Mouse (Mus musculus) CH12.LX (cell line): ENCODE measurements around the gene Stra6l.

Experiments
- CTCF ChIP-seq, 2 experiments: IDR thresholded peaks in 1 of 2; conservative IDR thresholded peaks in 1 of 2; 2 replicates each; pipeline ENCODE4 v1.5.1; 2011 to 2012; ENCODE audit warnings: low read depth in 2 of 2, low read length in 2 of 2, improper control_type of control experiment in 1 of 2, inconsistent platforms in 1 of 2, mild to moderate bottlenecking in 1 of 2, moderate library complexity in 1 of 2
- E2F4 ChIP-seq: IDR thresholded peaks from 2 replicates; pipeline ENCODE4 v1.6.1; 2011; ENCODE audit warnings: low read depth, low read length, improper control_type of control experiment; ENCODE audit not compliant: insufficient replicate concordance
- MAX ChIP-seq: IDR thresholded peaks from 2 replicates; pipeline ENCODE4 v1.6.1; 2011; ENCODE audit warnings: low read length, improper control_type of control experiment
- ZNF384 ChIP-seq: IDR thresholded peaks from 2 replicates; pipeline ENCODE4 v1.6.1; 2012; ENCODE audit warnings: low read depth, low read length, improper control_type of control experiment, inconsistent platforms

DNA sequence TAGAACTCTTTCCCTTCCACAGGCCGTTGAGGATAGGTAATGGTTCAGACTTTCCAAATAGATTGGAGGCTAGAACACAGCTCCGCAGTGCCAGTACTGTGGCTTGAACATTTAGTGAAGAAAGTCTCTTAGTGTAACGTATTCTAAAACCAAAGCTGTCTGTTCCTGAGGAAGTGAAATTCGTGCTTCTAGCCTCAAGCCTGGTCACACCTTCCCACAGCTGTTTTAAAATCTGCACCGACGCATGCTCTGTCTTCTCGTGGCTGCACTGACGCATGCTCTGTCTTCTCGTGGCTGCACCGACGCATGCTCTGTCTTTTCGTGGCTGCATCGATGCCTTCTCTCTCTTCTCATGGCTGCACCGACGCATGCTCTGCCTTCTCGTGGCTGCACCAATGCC is 34.8 kb downstream of the Stra6l start:
- TF ChIP-seq MAX (peak; percentile 85), E2F4 (no peak), CTCF (conservative IDR thresholded peaks at IDR 0.05 in 1 of 2, IDR thresholded peaks at IDR 0.05 in 1 of 2; ENCODE audit: low read depth in 2 of 2, low read length in 2 of 2) (no peak), ZNF384 (no peak)
